In genomic region chr8:123783525-123784249, GRCm38 (mm10) we compare ENCODE assay signal across 8 mouse cellular contexts. TPM values are rescaled to one million over a fixed set of nuclear protein-coding genes. Genes with fewer than 3 reads are reported as not detected.
A peak's percentile ranks its signal among the peaks of the same experiment; 100 is the strongest.
DNase-seq lines count a peak whose midpoint lies in the region; ATAC-seq and TF ChIP-seq lines count a peak whose summit lies in the region.

No protein-coding gene starts in this region.

- H3K9ac ChIP-seq in hindbrain, embryonic 15.5 days = no peak overlapping the region

- H3K4me1 ChIP-seq in hindbrain, embryonic 15.5 days (replicated peaks) = peaks cover 4% of the 10 kb centered on the region; the same call in 1 of the 2 replicates

- ATAC-seq in common myeloid progenitor, adult 5-6 weeks (replicated peaks; ENCODE audit: low read depth, poor library complexity, severe bottlenecking) = peak; percentile 95
- peak; percentile 88 for ATAC-seq in hindbrain, embryonic 15.5 days (ENCODE audit: low FRiP score, low read depth)

- H3K27me3 ChIP-seq in hindbrain, embryonic 15.5 days = no peaks in the 10 kb centered on the region

- H3K9me3 ChIP-seq in hindbrain, embryonic 15.5 days = no peaks in the 10 kb centered on the region

- WGBS in hindbrain, embryonic 15.5 days = 12% methylated on average over 6 of the region's 6 CpGs

- no peak overlapping the region for H3K27ac ChIP-seq in gastrocnemius, adult 2 months
- H3K27ac ChIP-seq in hindbrain, embryonic 15.5 days (replicated peaks) = no peak overlapping the region

- peak; percentile 78 for DNase-seq in adrenal gland, adult 2 months
- DNase-seq in gastrocnemius, adult 2 months = peak; percentile 85
- peak; percentile 58 to 73 for DNase-seq in left cerebral cortex, adult 8-10 months (ENCODE audit: low spot score in 2 of 2)
- DNase-seq in lung, postnatal 4 days = peak; percentile 83
- peak; percentile 78 for DNase-seq in right cerebral cortex, postnatal 25 days
- DNase-seq in T-cell, adult 2 months (ENCODE audit: low spot score) = no peak

- H3K4me2 ChIP-seq in hindbrain, embryonic 15.5 days = no peak overlapping the region

- no peaks in the 10 kb centered on the region for H3K36me3 ChIP-seq in hindbrain, embryonic 15.5 days

- H3K4me3 ChIP-seq in gastrocnemius, adult 2 months = no peak overlapping the region
- H3K4me3 ChIP-seq in hindbrain, embryonic 15.5 days = no peak overlapping the region

- peak; percentile 72 for TF ChIP-seq CTCF in gastrocnemius, adult 2 months (IDR thresholded peaks at IDR 0.05)

- intact Hi-C loops in gastrocnemius, adult 2 months (cut with DNase I) = loop anchor here (1.0 to 2.0 kb wide), 2 partner anchors 131 to 139 kb away; partner anchors contain the start of gene Rhou

RNA-seq across cellular contexts. Expression of gene Rab4a, which starts 22.1 kb away (rescaled TPM):
- total RNA-seq in adrenal gland, adult 2 months (2021) = 10 to 100 TPM; 19.2 to 26.7 TPM
- 13.0 and 19.4 TPM in 2 replicates for polyA plus RNA-seq in adrenal gland, adult 2 months (2012; rRNA removed)
- 12.5 and 15.9 TPM in 2 replicates for total RNA-seq in common myeloid progenitor, adult 5-6 weeks (2017)
- 10 to 100 TPM; 12.0 to 12.4 TPM for total RNA-seq in gastrocnemius, adult 2 months (2021)
- 77.5 and 82.2 TPM in 2 replicates for polyA plus RNA-seq in hindbrain, embryonic 15.5 days (2015; fragmentation: Nextera tagmentation; extraction: Ambion mirVana)
- 10 to 100 TPM; 42.5 to 47.9 (median 45.1) TPM for total RNA-seq in left cerebral cortex, adult 8-10 months (2022)
